In the genomic region with DNA sequence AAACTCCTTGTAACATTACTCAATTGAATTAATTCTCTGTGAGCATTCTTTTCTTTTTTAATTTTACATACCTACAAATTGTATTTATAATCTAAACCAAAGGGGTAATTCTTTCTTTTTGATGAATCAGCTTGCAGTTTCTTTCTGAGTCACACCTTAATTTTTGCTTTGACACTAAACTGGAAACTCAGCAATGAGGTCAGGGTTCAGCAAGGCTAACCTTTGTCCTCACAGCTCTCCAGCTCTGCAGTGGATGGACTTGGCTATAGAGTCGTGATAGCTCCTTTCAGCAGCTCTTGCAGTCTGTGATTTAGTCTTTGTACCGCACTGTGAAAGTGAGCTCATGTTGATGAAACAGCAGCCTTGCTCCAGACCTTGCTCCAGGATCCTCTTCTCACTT, we compare ENCODE assay signal across 22 mouse cellular contexts.
A peak's percentile ranks its signal among the peaks of the same experiment; 100 is the strongest.
DNase-seq lines count a peak whose midpoint lies in the region; ATAC-seq and TF ChIP-seq lines count a peak whose summit lies in the region.
"Had no signal": no experiment of that assay in that cellular context is flagged by ENCODE, and none has a peak within 500 bp of the region (broad histone marks: within the 10 kb centered on the region; RNA-seq: fewer than 3 reads in every experiment).

No protein-coding gene starts in this region.

- H3K36me3 ChIP-seq in kidney, adult 2 months (ENCODE audit: control insufficient read depth, insufficient read depth, low read length), result no peaks in the 10 kb centered on the region
- H3K36me3 ChIP-seq: embryonic facial prominence, embryonic 10.5 days; heart, embryonic 12.5 days; limb, embryonic 10.5 days; neural tube, embryonic 13.5 days had no signal

- ATAC-seq in cerebellum, adult (ENCODE audit: insufficient number of reproducible peaks, low FRiP score, low TSS enrichment), result no peak

- H3K4me1 ChIP-seq in kidney, adult 2 months (ENCODE audit: control insufficient read depth, insufficient read depth, low read length), result peaks cover 3% of the 10 kb centered on the region; the same call in 1 of the 2 replicates
- H3K4me1 ChIP-seq: embryonic facial prominence, embryonic 10.5 days; heart, embryonic 12.5 days; limb, embryonic 10.5 days; neural tube, embryonic 13.5 days had no signal

- no peaks in the 10 kb centered on the region for H3K27me3 ChIP-seq in kidney, adult 2 months (replicated peaks; ENCODE audit: control insufficient read depth, insufficient read depth, low read length)
- H3K27me3 ChIP-seq: heart, embryonic 12.5 days; neural tube, embryonic 13.5 days had no signal

- H3K27ac ChIP-seq in kidney, adult 2 months (ENCODE audit: insufficient read depth, low read depth, low read length), result 0 out of 2 replicates have a peak overlapping the region, but pooled peaks have one; percentile 9
- H3K27ac ChIP-seq: embryonic facial prominence, embryonic 10.5 days; gastrocnemius, adult 2 months; hindbrain, embryonic 14.5 days; limb, embryonic 10.5 days; liver, embryonic 14.5 days; neural tube, embryonic 13.5 days had no signal

- 41% methylated on average over 2 of the region's 2 CpGs for WGBS in kidney, adult 2 months

- no peak for TF ChIP-seq CTCF in kidney, adult 2 months (conservative IDR thresholded peaks at IDR 0.05; ENCODE audit: insufficient read depth, insufficient read length, low read depth, low read length)

- DNase-seq in embryo, embryonic 10 days (ENCODE audit: low spot score), result peak; percentile 5
- no peak for DNase-seq in embryo, embryonic 10.5 days (ENCODE audit: low spot score)
- peak; percentile 4 for DNase-seq in A20 (ENCODE audit: low read depth, low spot score)
- DNase-seq in kidney, adult 2 months, result peak; percentile 84
- peak; percentile 56 to 69 for DNase-seq in kidney, postnatal 25 days
- no peak for DNase-seq in right cerebral cortex, postnatal 36 days (ENCODE audit: low spot score in 2 of 2)
- no peak for DNase-seq in urinary bladder, postnatal 4 days (ENCODE audit: low spot score in 2 of 2)
- DNase-seq: adrenal gland, adult 8-10 months; cerebellum, adult 11 months; cerebellum, postnatal 36 days; gastrocnemius, adult 2 months; heart, postnatal 14 days; midbrain, embryonic 14.5 days; thymus, postnatal 25 days had no signal

- TF ChIP-seq POLR2A in kidney, adult 2 months (IDR thresholded peaks at IDR 0.05; ENCODE audit: low read depth, low read length), result no peak

- no peak overlapping the region for H3K4me3 ChIP-seq in kidney, adult 2 months (ENCODE audit: insufficient read depth, low read depth, low read length)
- H3K4me3 ChIP-seq: embryonic facial prominence, embryonic 10.5 days; gastrocnemius, adult 2 months; heart, embryonic 12.5 days; limb, embryonic 10.5 days; megakaryocyte, embryonic 14.5 days; neural tube, embryonic 13.5 days had no signal

Comparison
In these comparisons a context has a peak if more than half of its experiments do, and no peak if none do; other contexts are left out.
1. DNase-seq: peak in embryo, embryonic 10 days (single experiment), A20 (single experiment), kidney, adult 2 months (single experiment) and kidney, postnatal 25 days (2 of 2); none in embryo, embryonic 10.5 days (single experiment), right cerebral cortex, postnatal 36 days (0 of 2) and urinary bladder, postnatal 4 days (0 of 2).